Mouse (Mus musculus) liver, embryonic 13.5 days (tissue): ENCODE measurements around the gene Podxl. TPM values are rescaled to one million over a fixed set of nuclear protein-coding genes. Genes with fewer than 3 reads are reported as not detected.

Experiments used
- ATAC-seq: fragments of 200-750 bp; cut with Nextera tagmentation; 2 replicates; pipeline ENCODE4 v1.8.0; 2017; ENCODE audit warnings: low read depth, mild to moderate bottlenecking, moderate number of reproducible peaks, moderate library complexity
- DNase-seq: peaks from one replicate; pipeline ENCODE4 v3.0.0; 2022
- H3K27ac ChIP-seq: fragments of 300-500 bp; sonication (generic); 2 replicates; pipeline ENCODE4 v1.5.1; 2015; ENCODE audit warnings: moderate library complexity, mild to moderate bottlenecking, inconsistent platforms
- H3K27me3 ChIP-seq: fragments of 300-500 bp; sonication (generic); 2 replicates; pipeline ENCODE4 v1.6.1; 2015; ENCODE audit warnings: mild to moderate bottlenecking, inconsistent platforms
- H3K36me3 ChIP-seq: fragments of 300-500 bp; sonication (generic); 2 replicates; pipeline ENCODE4 v1.6.1; 2015; ENCODE audit warnings: mild to moderate bottlenecking, inconsistent platforms
- H3K4me1 ChIP-seq: fragments of 300-500 bp; sonication (generic); replicated peaks from 2 replicates; pipeline ENCODE4 v1.6.1; 2015; ENCODE audit warnings: inconsistent platforms
- H3K4me2 ChIP-seq: fragments of 300-500 bp; sonication (generic); 2 replicates; pipeline ENCODE4 v1.6.1; 2015; ENCODE audit warnings: inconsistent platforms, mild to moderate bottlenecking, moderate library complexity
- H3K4me3 ChIP-seq: fragments of 300-500 bp; sonication (generic); replicated peaks from 2 replicates; pipeline ENCODE4 v1.5.1; 2015; ENCODE audit warnings: mild to moderate bottlenecking, inconsistent platforms
- H3K9ac ChIP-seq: fragments of 300-500 bp; sonication (generic); 2 replicates; pipeline ENCODE4 v1.6.1; 2015; ENCODE audit warnings: mild to moderate bottlenecking, inconsistent platforms
- H3K9me3 ChIP-seq: fragments of 300-500 bp; sonication (generic); replicated peaks from 2 replicates; pipeline ENCODE4 v1.6.1; 2016; ENCODE audit warnings: inconsistent platforms
- WGBS: fragments of 180-500 bp; shearing (Covaris S2); methylation state at CpG from one replicate; pipeline ENCODE4 v1.1.7; 2015; ENCODE audit not compliant: insufficient replicate concordance; 5-methylcytosine and 5-hydroxymethylcytosine counted together
- polyA plus RNA-seq: library from polyadenylated mRNA; unstranded; fragments of >200 nt; fragmentation: Nextera tagmentation; extraction: Ambion mirVana; gene quantifications from 2 replicates; pipeline ENCODE4 v1.2.1, GENCODE M21; 2015

Gene Podxl
- polyA plus RNA-seq, 1 experiment from 2014 or later: 10.9 TPM

DNA sequence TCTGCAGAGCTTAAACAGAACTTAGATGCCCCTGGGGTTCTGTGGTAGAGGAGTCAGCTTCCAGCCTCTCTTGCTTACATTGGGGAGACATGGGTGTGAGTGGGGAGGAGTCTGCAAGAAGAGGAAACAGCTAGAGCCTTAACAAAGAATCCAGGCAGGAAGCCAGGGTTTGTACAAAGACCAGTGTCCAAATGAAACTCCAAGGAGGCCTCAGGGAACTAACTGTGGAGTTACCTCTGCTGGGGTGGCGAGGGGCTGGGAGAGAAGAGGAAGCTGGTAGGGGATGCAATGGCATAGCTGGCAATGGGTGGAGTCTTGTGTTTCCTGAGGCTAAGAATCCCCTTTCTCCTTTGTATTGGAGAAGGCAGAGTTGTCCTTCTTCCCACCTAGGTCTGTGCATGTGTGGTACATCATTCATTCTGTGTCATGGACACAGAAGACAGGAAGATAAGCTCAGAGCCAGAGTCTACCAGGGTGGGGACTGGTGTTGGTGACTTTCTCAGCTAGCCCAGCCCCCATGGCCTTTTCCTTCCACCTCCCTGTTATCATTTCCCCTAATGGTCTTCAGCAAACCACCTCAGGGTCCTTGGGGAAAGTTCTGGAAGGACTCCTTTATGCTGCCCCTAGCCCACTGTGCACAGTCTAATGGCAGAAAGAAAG lies 28.9 kb upstream of the Podxl start:
- Histone ChIP-seq H3K27me3 (no peaks in the 10 kb centered on the region), H3K36me3 (no peaks in the 10 kb centered on the region), H3K4me2 (peak overlapping the region; percentile 53), H3K9ac (peak overlapping the region; percentile 64), H3K27ac (peak overlapping the region; percentile 92), H3K9me3 (no peaks in the 10 kb centered on the region), H3K4me1 (peaks cover 96% of the 10 kb centered on the region), H3K4me3 (no peak overlapping the region)
- peak; percentile 75 for ATAC-seq
- 38% methylated on average over 1 of the region's 1 CpGs for WGBS
- DNase-seq: no peak

DNA sequence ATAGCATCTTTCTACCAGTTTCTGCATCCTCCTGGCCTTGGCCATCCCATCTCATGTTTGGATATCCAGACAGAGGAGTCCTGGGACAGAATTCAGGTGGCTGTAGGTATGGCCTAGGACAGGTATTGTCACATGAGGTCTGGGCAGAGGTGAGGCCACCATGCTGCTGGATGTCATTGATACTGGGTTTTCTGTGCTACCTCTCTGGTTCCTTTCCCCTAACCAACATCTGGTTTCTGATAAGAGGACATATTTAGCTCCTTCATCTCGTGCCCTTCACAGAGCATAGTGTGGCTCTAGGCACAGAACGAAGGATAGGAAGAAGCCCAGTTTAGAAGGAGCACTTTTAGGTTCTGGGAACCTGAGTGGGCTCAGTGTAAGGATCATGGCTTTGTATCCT lies 28.3 kb upstream of the Podxl start:
- no peaks in the 10 kb centered on the region for H3K9me3 ChIP-seq
- peaks cover 96% of the 10 kb centered on the region for H3K4me1 ChIP-seq
- H3K4me2 ChIP-seq: peak overlapping the region; percentile 53
- ATAC-seq: peak; percentile 67
- 17% methylated on average over 2 of the region's 2 CpGs for WGBS
- no peaks in the 10 kb centered on the region for H3K27me3 ChIP-seq
- no peak overlapping the region for H3K4me3 ChIP-seq
- peak; percentile 71 for DNase-seq
- H3K36me3 ChIP-seq: no peaks in the 10 kb centered on the region
- H3K27ac ChIP-seq: peak overlapping the region; percentile 92
- peak overlapping the region; percentile 64 for H3K9ac ChIP-seq

DNA sequence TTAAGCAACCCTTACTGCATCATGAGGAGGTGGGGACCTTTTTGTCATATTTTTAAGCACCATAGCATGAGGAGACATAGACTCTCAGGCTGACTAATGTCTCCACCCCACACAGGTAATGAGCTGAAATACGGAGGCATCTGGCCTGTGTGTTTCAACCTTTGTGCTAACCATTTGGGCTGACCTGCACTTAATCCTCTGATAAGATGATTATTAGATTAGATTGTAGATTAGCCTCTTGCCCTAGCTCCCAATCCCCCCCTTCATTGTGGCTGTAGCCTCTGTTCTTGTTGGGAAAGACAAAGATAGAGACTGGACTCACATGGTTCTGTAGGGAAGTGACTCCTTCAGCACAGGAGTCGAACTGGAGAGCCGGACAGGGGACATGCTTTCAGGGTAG lies 27.9 kb upstream of the Podxl start:
- Histone ChIP-seq H3K9ac (peak overlapping the region; percentile 64; the same call in 1 of the 2 replicates), H3K9me3 (no peaks in the 10 kb centered on the region), H3K27ac (peak overlapping the region; percentile 92), H3K27me3 (no peaks in the 10 kb centered on the region), H3K4me3 (no peak overlapping the region), H3K4me2 (peak overlapping the region; percentile 53; the same call in 1 of the 2 replicates), H3K4me1 (peaks cover 96% of the 10 kb centered on the region), H3K36me3 (no peaks in the 10 kb centered on the region)
- DNase-seq (no peak), ATAC-seq (no peak)
- 73% methylated on average over 3 of the region's 3 CpGs for WGBS

DNA sequence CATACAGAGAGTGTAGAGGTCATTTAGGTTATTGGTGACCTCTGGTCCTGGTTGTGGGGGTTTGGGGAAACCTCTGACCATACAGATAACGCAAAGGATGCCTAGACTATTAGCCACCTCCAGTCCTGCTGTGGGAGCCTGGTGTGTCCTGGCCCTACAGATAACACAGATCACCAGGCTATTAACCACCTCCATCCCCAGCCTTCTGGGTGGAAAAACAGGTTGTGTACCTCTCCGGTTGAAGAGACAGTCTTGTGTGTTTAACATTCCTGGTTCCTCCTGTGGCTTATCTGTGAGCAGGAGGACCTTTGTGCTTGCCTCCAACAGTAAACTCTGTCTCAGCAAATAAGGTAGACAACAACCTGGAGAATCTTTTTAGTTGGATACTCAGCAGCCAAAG lies 27.0 kb upstream of the Podxl start:
- H3K9ac ChIP-seq: peak overlapping the region; percentile 51; the same call in 1 of the 2 replicates
- ATAC-seq: peak; percentile 27
- H3K4me2 ChIP-seq: peak overlapping the region; percentile 13; the same call in 1 of the 2 replicates

DNA sequence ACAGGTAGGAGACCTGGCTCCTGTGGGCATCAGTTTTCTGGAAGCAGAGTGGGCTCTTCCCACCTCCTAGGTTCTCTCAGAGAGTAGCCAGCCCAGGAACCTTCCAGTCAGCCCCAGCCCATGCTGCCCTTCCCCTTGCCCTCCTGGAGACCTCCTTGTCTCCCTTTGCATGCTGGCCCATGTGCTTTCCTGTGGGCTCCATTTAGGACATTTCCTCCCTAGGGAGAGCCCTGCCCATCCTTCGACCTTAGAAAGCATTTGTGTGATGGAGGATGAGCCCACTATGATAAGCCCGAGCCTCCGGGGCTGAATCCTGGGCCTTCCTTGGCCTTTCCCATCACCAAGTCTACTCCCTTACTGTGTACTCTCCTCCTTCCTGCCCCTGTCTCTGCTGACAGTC lies 25.5 kb upstream of the Podxl start:
- H3K27ac ChIP-seq: peak overlapping the region; percentile 92
- 54% methylated on average over 3 of the region's 3 CpGs for WGBS
- no peaks in the 10 kb centered on the region for H3K9me3 ChIP-seq
- H3K4me3 ChIP-seq: no peak overlapping the region
- H3K4me1 ChIP-seq: peaks cover 98% of the 10 kb centered on the region
- no peaks in the 10 kb centered on the region for H3K36me3 ChIP-seq
- no peak overlapping the region for H3K4me2 ChIP-seq
- DNase-seq (no peak), ATAC-seq (no peak)
- H3K9ac ChIP-seq: 0 out of 2 replicates have a peak overlapping the region, but pooled peaks have one; percentile 66
- H3K27me3 ChIP-seq: no peaks in the 10 kb centered on the region

More for the DNA sequence above, 27.0 kb upstream of the Podxl start:
- H3K27me3 ChIP-seq: no peaks in the 10 kb centered on the region
- no peaks in the 10 kb centered on the region for H3K9me3 ChIP-seq
- WGBS: 10% methylated on average over 2 of the region's 2 CpGs
- DNase-seq: peak; percentile 62
- H3K27ac ChIP-seq: peak overlapping the region; percentile 92
- H3K4me3 ChIP-seq: no peak overlapping the region
- H3K4me1 ChIP-seq: peaks cover 98% of the 10 kb centered on the region
- no peaks in the 10 kb centered on the region for H3K36me3 ChIP-seq

DNA sequence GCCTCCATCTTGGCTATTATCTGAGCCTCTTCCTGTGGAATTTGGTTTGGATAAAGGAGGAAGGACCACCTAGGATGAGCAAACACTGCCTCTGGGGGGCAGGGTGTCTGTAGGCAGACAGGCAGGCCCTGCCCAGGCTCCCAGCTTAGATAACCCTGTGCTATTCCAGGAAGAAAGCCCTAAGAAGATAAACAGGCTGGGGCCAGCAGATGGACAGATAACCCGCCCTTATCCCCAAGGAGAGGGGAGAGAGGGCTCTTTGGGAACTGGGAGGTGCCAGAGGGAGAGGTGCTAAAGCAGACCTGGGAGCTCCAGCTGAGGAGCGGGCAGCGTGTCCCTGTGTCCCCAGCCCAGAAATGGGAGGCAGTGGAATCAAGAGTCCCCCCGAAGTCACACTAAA lies 23.9 kb upstream of the Podxl start:
- WGBS: 19% methylated on average over 4 of the region's 4 CpGs
- Histone ChIP-seq H3K4me1 (peaks cover 88% of the 10 kb centered on the region), H3K27me3 (no peaks in the 10 kb centered on the region), H3K27ac (peak overlapping the region; percentile 92), H3K9ac (peak overlapping the region; percentile 66), H3K4me2 (peak overlapping the region; percentile 52), H3K36me3 (no peaks in the 10 kb centered on the region), H3K9me3 (no peaks in the 10 kb centered on the region), H3K4me3 (peak overlapping the region; percentile 2; the same call in 1 of the 2 replicates)
- ATAC-seq: peak; percentile 87
- peak; percentile 80 for DNase-seq

DNA sequence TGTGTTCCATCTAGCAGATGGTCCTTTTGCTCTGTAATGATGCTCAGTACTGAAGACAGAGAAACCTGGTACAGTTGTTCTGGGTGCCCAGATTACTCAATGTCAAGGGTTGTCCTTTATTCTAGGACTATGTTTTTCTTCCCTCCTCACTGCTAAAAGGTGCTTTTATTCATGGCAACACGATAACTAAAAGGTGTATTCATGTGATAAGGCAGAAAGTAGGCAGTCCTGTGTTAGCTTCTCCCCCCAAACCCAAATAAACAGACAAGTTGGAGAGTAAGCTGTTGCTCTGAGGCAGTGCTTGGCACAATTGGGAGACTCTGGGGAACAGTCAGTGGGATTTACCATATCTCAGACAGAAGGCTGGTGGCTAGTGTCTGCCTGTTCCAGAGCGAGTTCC lies 22.3 kb upstream of the Podxl start:
- peak overlapping the region; percentile 66 for H3K9ac ChIP-seq
- peak overlapping the region; percentile 92 for H3K27ac ChIP-seq
- no peaks in the 10 kb centered on the region for H3K36me3 ChIP-seq
- no peak overlapping the region for H3K4me3 ChIP-seq
- H3K27me3 ChIP-seq: no peaks in the 10 kb centered on the region
- peak overlapping the region; percentile 52 for H3K4me2 ChIP-seq
- no peaks in the 10 kb centered on the region for H3K9me3 ChIP-seq
- no peak for DNase-seq
- peak; percentile 38 for ATAC-seq
- H3K4me1 ChIP-seq: peaks cover 74% of the 10 kb centered on the region
- WGBS: 16% methylated on average over 2 of the region's 2 CpGs

DNA sequence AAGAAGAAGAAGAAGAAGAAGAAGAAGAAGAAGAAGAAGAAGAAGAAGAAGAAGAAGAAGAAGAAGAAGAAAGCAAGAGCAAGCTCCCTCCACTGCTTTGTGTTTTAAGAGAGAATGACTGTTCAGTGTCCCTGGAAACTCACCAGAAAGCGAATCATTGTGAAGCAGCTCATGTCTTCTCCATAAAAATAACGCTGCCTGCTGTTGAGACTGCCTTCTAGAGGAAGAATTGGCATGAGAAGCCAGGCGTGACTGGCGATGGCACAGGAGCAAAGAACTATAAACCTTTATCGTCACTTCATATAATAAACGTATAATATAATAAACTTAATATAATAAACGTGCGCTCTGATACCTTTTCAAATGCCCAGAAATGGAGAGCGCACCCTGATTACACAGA lies 12.4 kb upstream of the Podxl start:
- Histone ChIP-seq H3K4me1 (peaks cover 12% of the 10 kb centered on the region), H3K4me2 (no peak overlapping the region), H3K9ac (no peak overlapping the region), H3K4me3 (no peak overlapping the region), H3K36me3 (no peaks in the 10 kb centered on the region), H3K9me3 (no peaks in the 10 kb centered on the region), H3K27me3 (no peaks in the 10 kb centered on the region), H3K27ac (no peak overlapping the region)
- ATAC-seq: no peak
- DNase-seq: no peak
- 81% methylated on average over 9 of the region's 9 CpGs for WGBS

DNA sequence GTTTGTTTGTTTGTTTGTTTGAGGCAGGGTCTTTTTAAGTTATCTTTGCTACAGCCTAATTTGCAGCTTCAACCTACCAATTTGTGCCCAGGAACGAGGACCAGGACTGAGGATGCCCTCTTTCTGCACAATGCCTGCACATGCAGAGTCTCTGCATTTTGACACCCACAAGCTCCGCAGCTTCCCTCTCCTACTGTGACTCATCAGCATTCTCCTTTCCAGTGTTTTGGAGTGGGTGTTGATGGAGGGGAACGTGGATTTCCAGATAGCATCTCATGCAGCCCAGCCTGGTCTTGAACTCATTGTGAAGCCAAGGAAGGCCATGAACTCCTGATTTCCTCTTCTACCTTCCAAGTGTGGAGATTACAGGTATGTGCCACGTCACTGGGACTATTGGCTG lies 11.3 kb upstream of the Podxl start:
- 54% methylated on average over 4 of the region's 4 CpGs for WGBS
- no peak for DNase-seq
- Histone ChIP-seq H3K4me3 (no peak overlapping the region), H3K36me3 (no peaks in the 10 kb centered on the region), H3K4me1 (peaks cover 12% of the 10 kb centered on the region), H3K9me3 (no peaks in the 10 kb centered on the region), H3K27ac (no peak overlapping the region), H3K4me2 (no peak overlapping the region), H3K9ac (no peak overlapping the region), H3K27me3 (no peaks in the 10 kb centered on the region)
- no peak for ATAC-seq

DNA sequence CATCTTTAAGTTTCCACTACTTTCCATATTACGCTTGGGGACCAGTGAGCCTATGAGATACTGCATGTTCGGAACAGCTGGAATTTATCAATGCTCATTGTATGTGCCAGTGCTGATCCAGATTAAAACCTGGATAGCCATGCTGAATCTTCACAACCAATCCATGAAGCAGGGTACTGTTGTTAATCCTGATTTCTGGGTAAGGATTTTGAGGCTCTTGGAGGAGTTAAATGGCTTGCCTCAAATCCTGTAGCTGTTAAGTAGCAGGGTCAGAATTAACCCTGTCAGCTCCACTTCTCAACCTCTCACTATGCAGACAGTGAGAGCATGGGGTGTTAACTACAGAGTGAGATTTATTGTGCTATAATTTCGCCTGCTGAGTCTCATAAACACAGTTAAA lies 7.7 kb upstream of the Podxl start:
- Histone ChIP-seq H3K9ac (no peak overlapping the region), H3K27ac (no peak overlapping the region), H3K4me1 (peaks cover 30% of the 10 kb centered on the region), H3K4me2 (no peak overlapping the region), H3K9me3 (no peaks in the 10 kb centered on the region), H3K36me3 (no peaks in the 10 kb centered on the region), H3K4me3 (no peak overlapping the region), H3K27me3 (peaks cover 19% of the 10 kb centered on the region; the same call in 1 of the 2 replicates)
- no peak for DNase-seq
- WGBS: 62% methylated on average over 3 of the region's 3 CpGs
- no peak for ATAC-seq

DNA sequence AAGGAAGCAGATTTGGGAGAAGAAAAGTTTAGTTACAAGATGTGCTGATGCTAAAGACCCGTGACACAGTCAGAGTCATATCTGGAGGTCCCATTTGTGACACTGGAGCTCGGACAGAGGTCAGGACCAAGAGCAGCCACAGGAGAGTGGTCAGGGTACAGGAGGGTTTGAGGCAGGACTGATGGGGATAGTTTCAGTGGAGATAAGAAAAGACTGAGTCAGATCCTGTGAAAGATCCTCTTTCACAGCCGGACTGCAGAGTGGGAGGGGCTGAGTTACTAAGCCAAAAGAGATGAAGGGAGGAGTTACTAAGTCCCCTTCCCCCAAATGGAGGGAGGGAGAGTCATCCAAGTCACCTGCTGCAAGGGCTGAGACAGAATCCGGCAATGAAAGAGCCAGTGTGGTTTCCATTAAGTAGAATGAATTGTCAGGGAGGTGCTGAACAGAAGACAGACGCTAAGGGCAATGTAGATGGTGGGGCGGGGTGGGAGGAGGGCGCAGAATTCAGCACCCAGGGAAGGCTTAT lies 4.4 kb upstream of the Podxl start:
- H3K9ac ChIP-seq: no peak overlapping the region
- no peaks in the 10 kb centered on the region for H3K36me3 ChIP-seq
- H3K9me3 ChIP-seq: no peaks in the 10 kb centered on the region
- no peak overlapping the region for H3K4me2 ChIP-seq
- no peak for ATAC-seq
- no peak for DNase-seq
- 31% methylated on average over 7 of the region's 7 CpGs for WGBS
- peaks cover 31% of the 10 kb centered on the region for H3K27me3 ChIP-seq
- peaks cover 40% of the 10 kb centered on the region for H3K4me1 ChIP-seq
- no peak overlapping the region for H3K4me3 ChIP-seq
- H3K27ac ChIP-seq: no peak overlapping the region

DNA sequence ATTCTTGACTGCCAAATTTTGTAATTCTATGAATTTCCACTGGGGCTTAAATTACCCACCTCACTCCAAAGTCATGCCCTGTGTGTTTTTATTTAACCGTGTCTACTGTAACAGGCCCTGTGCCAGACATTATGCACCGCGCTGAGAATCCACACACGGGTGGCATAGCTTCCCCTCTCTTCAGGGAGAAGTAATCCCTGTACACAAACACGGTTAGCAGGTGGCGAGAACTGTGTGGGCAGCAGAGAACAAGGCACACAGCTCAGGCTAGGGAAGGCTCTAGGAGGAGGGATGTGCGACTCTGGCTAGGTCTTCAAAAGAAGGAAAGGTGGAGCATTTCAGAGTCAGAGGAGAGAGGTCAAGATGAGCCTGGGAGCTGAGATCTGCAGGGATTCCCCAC lies 3.4 kb upstream of the Podxl start:
- H3K4me3 ChIP-seq: no peak overlapping the region
- H3K4me1 ChIP-seq: peaks cover 49% of the 10 kb centered on the region
- no peak overlapping the region for H3K9ac ChIP-seq
- no peak overlapping the region for H3K27ac ChIP-seq
- no peaks in the 10 kb centered on the region for H3K9me3 ChIP-seq
- H3K36me3 ChIP-seq: no peaks in the 10 kb centered on the region
- no peak for DNase-seq
- WGBS: 51% methylated on average over 7 of the region's 7 CpGs
- H3K4me2 ChIP-seq: no peak overlapping the region
- peaks cover 34% of the 10 kb centered on the region for H3K27me3 ChIP-seq
- ATAC-seq: no peak
